Mouse (Mus musculus) frontal cortex, postnatal 10 days (tissue): ENCODE data around the gene Gm28490.
"Not testable (repeated sequence)": the region's sequence is repeated elsewhere in the genome, so short reads cannot be mapped to it uniquely, and the experiment has no call there.

Experiments
- DNase-seq, 2 experiments: peaks; one replicate each; pipeline ENCODE4 v3.0.0; 2022; ENCODE audit warnings: low spot score in 2 of 2, mixed read lengths in 1 of 2

Gene Gm28490

GRCm38 (mm10) chrY:31634656-31635055 lies at the start of gene Gm28490:
Gm28490 (minus strand) TSS chrY:31634756.
- not testable (repeated sequence) for DNase-seq
